Mouse (Mus musculus) megakaryocyte, embryonic 14.5 days (primary cell): ENCODE measurements around the gene Gm21891.
"Not testable (repeated sequence)": the region's sequence is repeated elsewhere in the genome, so short reads cannot be mapped to it uniquely, and the experiment has no call there.

Experiments used
- FLI1 ChIP-seq: IDR thresholded peaks from 2 replicates; pipeline ENCODE4 v1.6.1; 2012; ENCODE audit warnings: low read length, inconsistent platforms, mixed read lengths
- GATA1 ChIP-seq: IDR thresholded peaks from 3 replicates; pipeline ENCODE4 v1.6.1; 2012; ENCODE audit warnings: mixed read lengths, low read length, inconsistent platforms, borderline replicate concordance

DNA sequence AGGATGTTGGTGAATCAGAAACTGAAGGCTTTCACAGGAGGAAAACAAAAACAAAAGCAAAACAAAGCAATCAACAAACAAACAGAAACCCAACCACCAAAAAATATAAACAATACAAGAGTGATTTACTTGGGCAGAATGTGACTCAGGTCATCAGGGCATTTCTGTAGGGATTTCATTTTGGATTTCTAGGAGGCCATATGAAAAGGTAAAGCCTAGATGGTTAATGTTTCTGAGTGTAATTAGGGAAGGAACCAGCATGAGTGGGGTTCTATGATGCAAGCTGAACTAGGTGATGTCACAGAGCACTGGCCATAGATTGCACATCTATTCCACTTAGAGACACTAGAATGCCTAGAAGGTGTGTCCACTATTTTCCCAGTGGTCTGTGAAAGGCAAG is 28.4 kb upstream of the Gm21891 start, which contains the start of gene Gm21425:
- TF ChIP-seq GATA1, FLI1: not testable (repeated sequence)
